Mouse (Mus musculus) cerebellum, adult 2 months (tissue): ENCODE data around the gene Tnfsf10.

Experiments used
- CTCF ChIP-seq: fragments of 200-500 bp; IDR thresholded peaks from 2 replicates; pipeline ENCODE4 v1.5.1; 2011; ENCODE audit warnings: low read depth, mild to moderate bottlenecking, control low read depth, low read length, moderate library complexity, borderline replicate concordance; ENCODE audit not compliant: insufficient read depth
- POLR2A ChIP-seq: fragments of 200-500 bp; IDR thresholded peaks from 2 replicates; pipeline ENCODE4 v1.6.1; 2011; ENCODE audit warnings: low read length, control low read depth, borderline replicate concordance; ENCODE audit not compliant: insufficient read depth

- no peak for TF ChIP-seq POLR2A
- no peak for TF ChIP-seq CTCF
Observed at GRCm38 (mm10) chr3:27293645-27294385, 23.0 kb upstream of the Tnfsf10 start.
